Mouse (Mus musculus) CD4-positive, CD25-positive, alpha-beta regulatory T cell, adult 4 months (primary cell): Measurements from ENCODE around the gene Gpr75. TPM values are rescaled to one million over a fixed set of nuclear protein-coding genes. Genes with fewer than 3 reads are reported as not detected.
A peak's percentile ranks its signal among the peaks of the same experiment; 100 is the strongest.

Experiments used
- ATAC-seq: one replicate; pipeline ENCODE4 v1.8.0; 2017
- polyA plus RNA-seq, 2 experiments: library from polyadenylated mRNA; unstranded; fragments of 100-300 nt; shearing (Covaris generic); gene quantifications; one replicate each; pipeline ENCODE4 v1.2.1; 2017

The Gpr75 gene
- polyA plus RNA-seq: not detected

- no peak for ATAC-seq
Observed at GRCm38 (mm10) chr11:30885171-30885871, at the start of gene Gpr75, which contains the start of gene Asb3. Gene Gpr75 (plus strand): TSS chr11:30885358. Gene Asb3 (plus strand): TSS chr11:30885416.

GRCm38 (mm10) chr11:30838793-30839192 lies 46.4 kb upstream of the Gpr75 start:
- no peak for ATAC-seq

- no peak for ATAC-seq
Observed at GRCm38 (mm10) chr11:30844355-30844754, 40.8 kb upstream of the Gpr75 start.

GRCm38 (mm10) chr11:30872425-30872824 lies 12.7 kb upstream of the Gpr75 start:
- ATAC-seq: no peak

- ATAC-seq: peak; percentile 57
Observed at GRCm38 (mm10) chr11:30888153-30888552, 3.0 kb downstream of the Gpr75 start.

GRCm38 (mm10) chr11:30896201-30896600 lies 11.0 kb downstream of the Gpr75 start:
- ATAC-seq: no peak

- no peak for ATAC-seq
Observed at GRCm38 (mm10) chr11:30899312-30899711, 14.2 kb downstream of the Gpr75 start.

GRCm38 (mm10) chr11:30912311-30912710 lies 27.2 kb downstream of the Gpr75 start:
- no peak for ATAC-seq

- no peak for ATAC-seq
Observed at GRCm38 (mm10) chr11:30920641-30921040, 35.5 kb downstream of the Gpr75 start.

GRCm38 (mm10) chr11:30923283-30923682 lies 38.1 kb downstream of the Gpr75 start:
- no peak for ATAC-seq

GRCm38 (mm10) chr11:30928079-30928478 lies 42.9 kb downstream of the Gpr75 start:
- ATAC-seq: no peak

- no peak for ATAC-seq
Observed at GRCm38 (mm10) chr11:30928498-30928897, 43.3 kb downstream of the Gpr75 start.

Other genes with a start within 250 kb of the Gpr75 start
- 1 to 10 TPM in 1 of 2 experiments, under 1 TPM in 1; 0.81 to 1.6 TPM for gene Acyp2, start 235.8 kb upstream of the Gpr75 start, polyA plus RNA-seq
- gene Psme4, start 113.6 kb upstream of the Gpr75 start, polyA plus RNA-seq: 10 to 100 TPM; 22.5 to 29.4 TPM
- 10 to 100 TPM; 60.6 to 67.6 TPM for gene Asb3, start 58 bp downstream of the Gpr75 start, polyA plus RNA-seq
- 10 to 100 TPM in 1 of 2 experiments, 1 to 10 TPM in 1; 7.3 to 12.5 TPM for gene Erlec1, start 69.0 kb downstream of the Gpr75 start, polyA plus RNA-seq
- gene Chac2, start 101.0 kb downstream of the Gpr75 start, polyA plus RNA-seq: 10 to 100 TPM in 1 of 2 experiments, 1 to 10 TPM in 1; 8.8 to 10.1 TPM